Mouse (Mus musculus): ENCODE results near the gene Tspan4.

Gene Tspan4

GRCm38 (mm10) chr7:141476981-141477370 lies 1.9 kb downstream of the Tspan4 start:
- DNase-seq (ENCODE audit: extremely low spot score) = no peak

- DNase-seq (ENCODE audit: extremely low spot score) = no peak
Measured at GRCm38 (mm10) chr7:141477578-141478269, 2.7 kb downstream of the Tspan4 start.

- DNase-seq (ENCODE audit: extremely low spot score) = no peak
Measured at GRCm38 (mm10) chr7:141478270-141478748, 3.3 kb downstream of the Tspan4 start.

DNA sequence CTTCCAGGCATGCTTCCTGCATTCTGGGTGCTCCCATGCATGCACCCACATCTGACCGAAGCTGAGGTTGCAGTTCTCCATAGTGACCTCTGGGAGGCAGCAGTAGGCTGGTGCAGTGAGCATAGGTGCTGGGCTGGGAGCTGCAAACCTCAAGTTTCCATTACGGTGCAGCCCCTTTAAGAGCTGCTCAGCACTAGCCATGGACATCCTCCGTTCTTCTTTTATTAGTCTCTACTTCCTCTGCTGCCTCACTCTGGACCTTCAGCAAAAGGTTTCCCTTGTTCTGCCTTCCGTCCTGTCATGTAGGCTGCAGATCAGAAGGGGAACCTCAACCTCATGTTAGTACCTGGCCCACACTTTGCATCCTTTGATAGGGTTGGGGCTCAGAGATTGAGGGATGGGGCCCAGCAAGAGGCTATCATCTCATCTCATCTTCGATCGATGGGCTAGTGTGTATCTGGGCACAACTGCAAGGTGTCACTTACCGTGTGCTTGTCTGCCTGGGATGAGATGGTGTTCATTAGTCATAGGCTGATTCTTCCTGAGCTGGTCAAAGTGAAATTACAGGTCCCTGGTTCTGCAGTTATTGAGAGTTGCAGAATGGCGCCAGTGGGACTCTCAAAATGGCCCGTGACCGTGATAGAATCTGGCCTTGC lies 5.9 kb downstream of the Tspan4 start:
- peak; percentile 68 for DNase-seq (ENCODE audit: extremely low spot score)

- DNase-seq (ENCODE audit: extremely low spot score) = peak; percentile 78
Measured at GRCm38 (mm10) chr7:141481498-141482401, 6.7 kb downstream of the Tspan4 start.

DNA sequence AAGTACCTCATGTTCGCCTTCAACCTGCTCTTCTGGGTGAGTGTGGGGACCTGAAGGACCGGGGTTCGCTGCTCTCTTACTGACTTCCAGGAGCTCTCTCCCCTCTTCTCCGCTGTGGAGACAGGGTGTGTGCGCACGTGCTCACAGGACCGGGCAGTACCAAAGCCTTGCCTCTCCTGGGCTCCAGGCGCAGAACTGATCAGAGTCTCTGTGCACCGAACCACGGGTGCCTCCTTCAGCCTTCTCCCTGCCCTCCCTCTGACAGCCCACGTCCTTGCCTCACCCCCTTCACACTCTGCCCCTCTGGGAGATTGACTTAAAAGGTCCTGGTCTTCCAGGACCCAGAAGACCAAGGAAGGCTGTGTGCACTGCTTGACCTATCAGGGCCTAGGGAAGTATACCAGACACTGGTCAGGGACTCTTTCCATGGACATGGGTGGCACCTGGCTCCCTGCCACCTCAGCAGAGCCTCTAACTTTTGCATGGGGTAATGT lies 7.5 kb downstream of the Tspan4 start:
- DNase-seq (ENCODE audit: extremely low spot score) = no peak

- no peak for DNase-seq (ENCODE audit: extremely low spot score)
Measured at GRCm38 (mm10) chr7:141483114-141483653, 8.1 kb downstream of the Tspan4 start.

GRCm38 (mm10) chr7:141484186-141485120 lies 9.4 kb downstream of the Tspan4 start:
- DNase-seq (ENCODE audit: extremely low spot score) = no peak

- no peak for DNase-seq (ENCODE audit: extremely low spot score)
Measured at GRCm38 (mm10) chr7:141485186-141485585, 10.1 kb downstream of the Tspan4 start.

DNA sequence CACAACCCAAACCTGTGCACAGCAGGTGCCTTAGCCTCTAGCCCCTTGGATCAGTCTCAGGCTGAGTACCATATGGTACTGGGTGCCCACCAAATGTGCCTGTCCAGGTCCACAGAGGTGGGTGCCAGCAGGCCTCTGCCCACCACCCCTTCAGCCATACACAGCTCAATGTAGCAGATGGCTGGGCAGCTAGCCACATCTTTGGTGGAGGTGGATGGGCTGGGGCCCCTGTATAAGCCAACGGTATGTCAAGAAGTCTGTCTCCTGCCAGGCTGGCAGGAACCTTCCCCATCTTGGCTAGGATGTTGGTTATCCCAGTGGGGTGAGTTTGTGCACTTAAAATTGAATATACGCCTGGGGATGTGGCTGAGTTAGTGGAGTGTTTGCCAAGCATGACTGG lies 10.6 kb downstream of the Tspan4 start:
- no peak for DNase-seq (ENCODE audit: extremely low spot score)

GRCm38 (mm10) chr7:141486239-141486638 lies 11.2 kb downstream of the Tspan4 start:
- DNase-seq (ENCODE audit: extremely low spot score) = no peak

- no peak for DNase-seq (ENCODE audit: extremely low spot score)
Measured at GRCm38 (mm10) chr7:141487141-141487540, 12.1 kb downstream of the Tspan4 start.

DNA sequence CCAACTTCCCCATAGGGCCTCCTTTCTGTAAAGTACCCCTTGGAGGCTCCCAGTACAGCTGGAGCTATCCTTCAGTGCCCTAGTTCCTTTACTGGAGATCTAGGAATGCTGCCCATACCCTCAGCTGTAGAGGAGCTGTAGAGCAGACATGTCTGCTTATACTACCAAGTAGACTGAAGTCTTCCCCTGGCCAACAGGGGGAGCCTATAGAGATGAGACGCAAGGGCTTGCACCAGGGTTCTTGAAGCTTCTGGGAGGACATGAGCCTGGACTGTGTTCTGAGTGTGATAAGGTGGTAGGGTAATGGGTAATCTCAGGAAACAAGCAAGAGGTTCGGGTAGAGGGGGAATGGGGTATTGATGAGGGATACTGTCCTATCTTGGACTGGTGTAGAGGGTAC lies 16.1 kb downstream of the Tspan4 start:
- DNase-seq (ENCODE audit: extremely low spot score) = no peak

GRCm38 (mm10) chr7:141492738-141493137 lies 17.7 kb downstream of the Tspan4 start:
- no peak for DNase-seq (ENCODE audit: extremely low spot score)

- DNase-seq (ENCODE audit: extremely low spot score) = no peak
Measured at GRCm38 (mm10) chr7:141493729-141494128, 18.7 kb downstream of the Tspan4 start.

DNA sequence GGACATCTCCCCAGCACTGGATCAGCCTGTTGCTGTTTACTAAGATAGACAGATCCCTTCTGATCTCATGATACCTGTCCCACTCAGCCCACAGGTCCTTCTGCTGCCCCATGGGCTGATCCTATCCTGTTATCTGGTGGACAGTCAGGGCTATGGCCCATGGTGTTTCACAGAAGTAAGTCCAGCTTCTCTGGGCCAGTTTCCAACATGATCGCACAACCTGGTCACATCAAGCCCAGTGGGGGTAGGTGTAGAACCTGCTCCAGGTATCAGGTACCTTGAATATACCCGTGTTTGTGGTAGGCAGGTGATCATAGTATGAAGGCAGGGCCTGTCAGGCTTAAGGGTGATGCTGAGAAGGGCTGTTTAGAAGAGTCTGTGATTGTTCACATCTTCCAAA lies 20.3 kb downstream of the Tspan4 start:
- no peak for DNase-seq (ENCODE audit: extremely low spot score)

DNA sequence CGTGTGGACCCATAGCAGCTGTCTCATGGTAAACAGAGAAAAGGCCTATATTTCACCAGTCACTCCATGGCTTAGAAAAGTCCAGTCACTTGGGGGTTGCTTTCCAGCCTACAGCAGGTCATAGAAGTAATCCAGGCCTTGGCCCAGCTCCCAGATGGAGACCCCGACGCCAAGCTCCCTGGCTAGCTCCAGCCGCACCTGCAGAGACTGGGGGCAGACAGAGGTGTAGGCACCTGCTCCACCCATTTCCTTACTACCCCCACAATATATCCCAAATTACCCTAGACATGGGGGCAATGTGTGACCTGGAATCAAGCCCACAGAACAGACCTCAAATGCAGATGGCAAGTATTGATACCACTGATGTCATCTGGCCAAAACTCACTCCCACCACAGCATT lies 20.9 kb downstream of the Tspan4 start:
- no peak for DNase-seq (ENCODE audit: extremely low spot score)

GRCm38 (mm10) chr7:141497600-141497999 lies 22.6 kb downstream of the Tspan4 start:
- no peak for DNase-seq (ENCODE audit: extremely low spot score)

DNA sequence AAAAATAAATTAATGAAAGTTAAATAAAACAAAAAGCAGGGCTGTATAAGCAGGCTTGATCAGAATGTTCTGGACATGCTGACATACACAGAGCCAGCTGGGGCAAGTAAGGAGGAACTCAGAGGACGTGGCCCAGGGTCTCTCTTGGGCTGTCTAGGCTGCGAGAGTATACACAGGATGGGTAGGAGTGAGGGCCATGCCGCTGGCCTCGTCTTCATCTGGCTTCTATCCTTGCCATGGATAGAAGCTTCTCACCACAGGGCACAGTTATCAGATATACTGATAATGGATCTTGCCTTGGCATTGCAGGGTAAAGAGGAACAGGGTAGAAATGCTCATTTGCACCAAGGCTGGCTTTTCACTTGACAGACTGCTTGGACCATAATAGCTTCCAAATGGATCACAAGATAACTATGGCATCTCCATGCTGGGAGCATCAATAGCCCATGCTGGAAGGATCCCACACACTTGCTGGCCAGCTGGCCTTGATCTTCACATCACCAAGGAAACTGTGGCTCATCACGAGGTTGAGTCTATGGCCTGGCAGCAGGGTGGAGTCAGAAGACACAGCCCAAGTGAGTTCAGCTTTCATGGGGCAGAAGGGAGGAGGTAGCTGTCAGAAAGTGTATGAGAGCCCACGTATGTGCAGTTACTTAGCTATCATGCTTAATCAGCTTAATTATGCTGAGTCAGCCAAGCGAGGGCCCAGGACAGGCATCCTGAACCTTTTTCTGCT lies 26.9 kb downstream of the Tspan4 start:
- no peak for DNase-seq (ENCODE audit: extremely low spot score)

- no peak for DNase-seq (ENCODE audit: extremely low spot score)
Measured at GRCm38 (mm10) chr7:141502556-141502905, 27.5 kb downstream of the Tspan4 start.
